Mouse (Mus musculus): Measurements from ENCODE around the gene Fbh1. TPM values are rescaled to one million over a fixed set of nuclear protein-coding genes. Genes with fewer than 3 reads are reported as not detected.
A peak's percentile ranks its signal among the peaks of the same experiment; 100 is the strongest.

Gene Fbh1
- polyA plus RNA-seq, 1 experiment = 53.6 TPM

DNA sequence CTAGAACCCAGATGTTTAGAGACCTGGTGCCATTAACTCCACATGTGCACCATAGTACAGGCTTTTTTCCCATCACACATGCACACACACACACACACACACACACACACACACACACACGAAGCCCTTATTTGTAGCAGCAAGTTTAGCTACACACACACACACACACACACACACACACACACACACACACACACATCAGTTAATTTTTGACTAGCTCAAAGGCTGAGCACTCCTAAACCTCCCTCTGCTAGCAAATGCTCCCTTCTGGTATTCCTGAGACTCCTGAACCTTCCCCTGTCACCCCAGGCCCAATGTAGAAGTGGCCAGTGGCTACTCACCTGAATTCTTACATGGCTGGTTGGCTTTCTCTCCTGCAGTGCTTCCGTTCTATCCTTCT lies 83.3 kb downstream of the Fbh1 start:
- Histone ChIP-seq H3K27ac (ENCODE audit: insufficient read depth, low read depth, low read length) (0 out of 2 replicates have a peak overlapping the region, but pooled peaks have one; percentile 12), H3K4me3 (ENCODE audit: insufficient read depth, low read depth, low read length) (no peak overlapping the region), H3K27me3 (replicated peaks; ENCODE audit: control insufficient read depth, insufficient read depth, low read length) (no peaks in the 10 kb centered on the region), H3K4me1 (ENCODE audit: control insufficient read depth, insufficient read depth, low read length) (peaks cover 18% of the 10 kb centered on the region), H3K36me3 (ENCODE audit: control insufficient read depth, insufficient read depth, low read length) (no peaks in the 10 kb centered on the region)
- TF ChIP-seq CTCF (conservative IDR thresholded peaks at IDR 0.05; ENCODE audit: insufficient read depth, insufficient read length, low read depth, low read length) (no peak), POLR2A (IDR thresholded peaks at IDR 0.05; ENCODE audit: low read depth, low read length) (no peak)
- WGBS = 42% methylated on average over 2 of the region's 2 CpGs
- DNase-seq = peak; percentile 79

DNA sequence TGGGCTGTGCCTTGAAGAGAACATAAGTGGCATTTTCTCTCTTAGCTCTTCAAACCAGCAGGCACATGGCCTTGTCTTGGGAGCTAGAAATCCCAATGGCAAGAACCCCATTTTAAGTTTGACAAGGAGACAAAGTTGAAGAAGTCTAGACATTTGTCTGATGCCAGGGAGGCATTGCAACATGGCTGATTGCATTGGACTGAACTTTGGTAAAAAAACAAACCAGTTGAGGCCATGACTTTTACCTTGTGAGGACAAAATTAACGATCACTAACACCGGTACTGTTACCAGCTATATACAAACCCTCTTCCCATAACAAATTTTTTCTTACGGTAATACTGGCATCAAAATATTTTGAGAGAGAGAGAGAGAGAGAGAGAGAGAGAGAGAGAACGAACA lies 84.0 kb downstream of the Fbh1 start:
- Histone ChIP-seq H3K27ac (ENCODE audit: insufficient read depth, low read depth, low read length) (no peak overlapping the region), H3K4me3 (ENCODE audit: insufficient read depth, low read depth, low read length) (no peak overlapping the region), H3K4me1 (ENCODE audit: control insufficient read depth, insufficient read depth, low read length) (peaks cover 18% of the 10 kb centered on the region), H3K27me3 (replicated peaks; ENCODE audit: control insufficient read depth, insufficient read depth, low read length) (no peaks in the 10 kb centered on the region), H3K36me3 (ENCODE audit: control insufficient read depth, insufficient read depth, low read length) (no peaks in the 10 kb centered on the region)
- peak; percentile 28 for DNase-seq
- WGBS = 81% methylated on average over 4 of the region's 4 CpGs
- TF ChIP-seq POLR2A (IDR thresholded peaks at IDR 0.05; ENCODE audit: low read depth, low read length) = no peak
- no peak for TF ChIP-seq CTCF (conservative IDR thresholded peaks at IDR 0.05; ENCODE audit: insufficient read depth, insufficient read length, low read depth, low read length)

Other genes starting within 250 kb of the Fbh1 start
- 18.3 and 22.2 TPM in 2 replicates for gene Pfkfb3, start 223.5 kb downstream of the Fbh1 start, polyA plus RNA-seq (2012; rRNA removed)
- 41.3 and 48.7 TPM in 2 replicates for gene Rbm17, start 173.4 kb downstream of the Fbh1 start, polyA plus RNA-seq (2012; rRNA removed)
- not detected in 2 replicates for gene Gm17490, start 151.3 kb downstream of the Fbh1 start, polyA plus RNA-seq (2012; rRNA removed)
- gene Il2ra, start 134.8 kb downstream of the Fbh1 start, polyA plus RNA-seq (2012; rRNA removed) = 0.14 and 0.42 TPM in 2 replicates
- 22.4 and 22.5 TPM in 2 replicates for gene Il15ra, start 72.3 kb downstream of the Fbh1 start, polyA plus RNA-seq (2012; rRNA removed)
- 50.4 and 54.7 TPM in 2 replicates for gene Ankrd16, start 294 bp upstream of the Fbh1 start, polyA plus RNA-seq (2012; rRNA removed)